13 mouse cellular contexts compared by ENCODE assay signal in the genomic region with DNA sequence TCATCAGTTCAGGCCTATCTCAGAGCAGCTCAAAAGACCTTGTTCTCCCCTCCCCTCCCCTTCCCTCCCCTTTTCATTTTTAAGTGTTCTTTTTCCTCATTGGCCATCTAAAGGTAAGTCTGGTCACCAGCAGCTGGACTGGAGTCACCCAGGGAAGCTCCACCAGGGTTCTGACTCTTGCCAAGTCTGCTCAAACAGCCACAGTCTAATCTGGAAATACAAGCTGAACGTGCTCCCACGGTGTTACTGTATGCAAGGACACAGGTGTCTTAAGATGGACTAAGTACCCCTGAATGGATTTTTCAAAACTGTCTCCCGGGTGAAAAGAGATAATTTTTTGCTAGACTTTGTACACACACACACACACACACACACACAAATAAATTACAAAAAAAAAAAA.
"Had no signal": no experiment of that assay in that cellular context is flagged by ENCODE, and none has a peak within 500 bp of the region (broad histone marks: within the 10 kb centered on the region; RNA-seq: fewer than 3 reads in every experiment).

No protein-coding gene starts in this region.

- H3K9me3 ChIP-seq: limb, embryonic 15.5 days; midbrain, embryonic 13.5 days had no signal

- DNase-seq: kidney, postnatal 36 days; layer of hippocampus, adult 9-11 months; layer of hippocampus, postnatal 36 days; lung, adult 18-20 months; lung, postnatal 36 days; right cerebral cortex, postnatal 25 days; spleen, adult 18-20 months; thymus, adult 2 months; thymus, postnatal 25 days had no signal

- H3K27ac ChIP-seq: kidney, postnatal 0 days; limb, embryonic 15.5 days; liver, embryonic 14.5 days; midbrain, embryonic 13.5 days had no signal

- H3K4me1 ChIP-seq: limb, embryonic 15.5 days; midbrain, embryonic 13.5 days had no signal

- H3K4me3 ChIP-seq: limb, embryonic 15.5 days; midbrain, embryonic 13.5 days had no signal

- H3K9ac ChIP-seq: limb, embryonic 15.5 days; liver, embryonic 14.5 days; midbrain, embryonic 13.5 days had no signal

- H3K27me3 ChIP-seq: limb, embryonic 15.5 days; midbrain, embryonic 13.5 days had no signal

- H3K36me3 ChIP-seq: limb, embryonic 15.5 days; midbrain, embryonic 13.5 days had no signal
